Mouse (Mus musculus) cortical plate, adult 2 months (tissue): ENCODE results near the gene Plpp7.

Experiments
- CTCF ChIP-seq: fragments of 200-500 bp; IDR thresholded peaks from 2 replicates; pipeline ENCODE4 v1.5.1; 2011; ENCODE audit warnings: mild to moderate bottlenecking, control low read depth, low read length; ENCODE audit not compliant: insufficient read depth; ENCODE audit errors: extremely low read depth
- POLR2A ChIP-seq: fragments of 200-500 bp; IDR thresholded peaks from 2 replicates; pipeline ENCODE4 v1.6.1; 2011; ENCODE audit warnings: mild to moderate bottlenecking, low read length, control low read depth; ENCODE audit not compliant: insufficient read depth; ENCODE audit errors: extremely low read depth

- TF ChIP-seq CTCF (no peak), POLR2A (no peak)
Measured at GRCm38 (mm10) chr2:32150135-32150534, 54.8 kb downstream of the Plpp7 start.
